Mouse (Mus musculus): Measurements from ENCODE around the gene Htr5b.

- TF ChIP-seq GATA1 (IDR thresholded peaks at IDR 0.05; ENCODE audit: low read length) (no peak), TAL1 (IDR thresholded peaks at IDR 0.05; ENCODE audit: low read length) (no peak)
Measured at GRCm38 (mm10) chr1:121528399-121528720, at the start of gene Htr5b.
